ENCODE assay signal across 8 mouse cellular contexts in genomic region chr17:44261594-44262202, GRCm38 (mm10).
DNase-seq lines count a peak whose midpoint lies in the region; ATAC-seq and TF ChIP-seq lines count a peak whose summit lies in the region.

No protein-coding gene starts in this region.

- H3K4me2 ChIP-seq in hindbrain, embryonic 16.5 days (ENCODE audit: low read length), result peak overlapping the region; percentile 32; the same call in 1 of the 2 replicates
- H3K4me2 ChIP-seq in midbrain, embryonic 12.5 days (replicated peaks), result peak overlapping the region; percentile 33

- no peak overlapping the region for H3K9ac ChIP-seq in hindbrain, embryonic 16.5 days (ENCODE audit: low read depth, low read length)
- H3K9ac ChIP-seq in midbrain, embryonic 12.5 days (replicated peaks), result no peak overlapping the region

- no peak overlapping the region for H3K4me3 ChIP-seq in hindbrain, embryonic 16.5 days (ENCODE audit: low read length)
- H3K4me3 ChIP-seq in midbrain, embryonic 12.5 days, result no peak overlapping the region
- no peak overlapping the region for H3K4me3 ChIP-seq in small intestine, adult 2 months (ENCODE audit: low read depth, low read length)

- no peaks in the 10 kb centered on the region for H3K36me3 ChIP-seq in hindbrain, embryonic 16.5 days (ENCODE audit: control insufficient read depth, insufficient read depth, low read length)
- H3K36me3 ChIP-seq in midbrain, embryonic 12.5 days, result no peaks in the 10 kb centered on the region
- peaks cover 14% of the 10 kb centered on the region for H3K36me3 ChIP-seq in small intestine, adult 2 months (ENCODE audit: control insufficient read depth, insufficient read depth, low read length)

- TF ChIP-seq POLR2A in small intestine, adult 2 months (IDR thresholded peaks at IDR 0.05; ENCODE audit: low read depth, low read length), result no peak

- WGBS in hindbrain, embryonic 16.5 days, result 33% methylated on average over 9 of the region's 15 CpGs
- WGBS in midbrain, embryonic 12.5 days, result 36% methylated on average over 9 of the region's 15 CpGs
- 11% methylated on average over 9 of the region's 15 CpGs for WGBS in small intestine, adult 2 months

- peak; percentile 91 for ATAC-seq in hindbrain, embryonic 16.5 days
- peak; percentile 77; the same call in 1 of the 2 replicates for ATAC-seq in midbrain, embryonic 12.5 days (ENCODE audit: low FRiP score, low read depth)

- H3K27me3 ChIP-seq in hindbrain, embryonic 16.5 days (replicated peaks; ENCODE audit: control insufficient read depth, insufficient read depth, low read length), result no peaks in the 10 kb centered on the region; the same call in 1 of the 2 replicates
- H3K27me3 ChIP-seq in midbrain, embryonic 12.5 days, result peaks cover 14% of the 10 kb centered on the region
- H3K27me3 ChIP-seq in small intestine, adult 2 months (ENCODE audit: control insufficient read depth, insufficient read depth, low read length), result no peaks in the 10 kb centered on the region

- DNase-seq in heart, adult 11 months, result peak; percentile 91
- DNase-seq in heart, postnatal 25 days (ENCODE audit: low spot score), result no peak
- peak; percentile 24 to 50 for DNase-seq in cerebellum, adult 18-20 months
- peak; percentile 81 for DNase-seq in forelimb bud, embryonic 11.5 days (ENCODE audit: low read depth, low spot score)
- DNase-seq in left cerebral cortex, postnatal 10 days (ENCODE audit: extremely low spot score in 1 of 2, low spot score in 2 of 2), result peak; percentile 61 to 75

- H3K4me1 ChIP-seq in hindbrain, embryonic 16.5 days (ENCODE audit: control insufficient read depth, insufficient read depth, low read depth, low read length), result no peaks in the 10 kb centered on the region
- no peaks in the 10 kb centered on the region for H3K4me1 ChIP-seq in midbrain, embryonic 12.5 days
- no peaks in the 10 kb centered on the region for H3K4me1 ChIP-seq in small intestine, adult 2 months (ENCODE audit: control insufficient read depth, insufficient read depth, insufficient read length, low read length)

- peak; percentile 66; the same call in 1 of the 2 replicates for TF ChIP-seq CTCF in small intestine, adult 2 months (IDR thresholded peaks at IDR 0.05; ENCODE audit: extremely low read depth, insufficient read length, insufficient replicate concordance, low read depth, low read length)

- intact Hi-C loops in heart, postnatal 25 days (cut with DNase I), result loop anchor here (5.0 to 10.0 kb wide), 4 partner anchors 193 to 1111 kb away; no protein-coding TSS in a partner anchor
- intact Hi-C loops in left cerebral cortex, postnatal 10 days (cut with DNase I), result loop anchor here (5.0 to 10.0 kb wide), 4 partner anchors 473 to 1143 kb away; no protein-coding TSS in a partner anchor

- H3K9me3 ChIP-seq in hindbrain, embryonic 16.5 days (ENCODE audit: control insufficient read depth, low read length), result no peaks in the 10 kb centered on the region
- H3K9me3 ChIP-seq in midbrain, embryonic 12.5 days, result no peaks in the 10 kb centered on the region

- H3K27ac ChIP-seq in hindbrain, embryonic 16.5 days (ENCODE audit: low read depth, low read length), result no peak overlapping the region
- no peak overlapping the region for H3K27ac ChIP-seq in midbrain, embryonic 12.5 days (replicated peaks)
- no peak overlapping the region for H3K27ac ChIP-seq in small intestine, adult 2 months (ENCODE audit: insufficient read depth, low read depth, low read length)
